Mouse (Mus musculus): ENCODE data around the gene Thrap3. TPM values are rescaled to one million over a fixed set of nuclear protein-coding genes. Genes with fewer than 3 reads are reported as not detected.

The Thrap3 gene
- total RNA-seq, 2 experiments from 2014 or later: 133 to 154 TPM

Other genes starting within 250 kb of the Thrap3 start
- gene Csf3r, start 178.2 kb downstream of the Thrap3 start, total RNA-seq (2021): 1 to 10 TPM; 5.2 to 7.1 TPM
- gene Mrps15, start 155.8 kb downstream of the Thrap3 start, total RNA-seq (2021): 10 to 100 TPM; 44.7 to 49.7 TPM
- gene Oscp1, start 144.2 kb downstream of the Thrap3 start, total RNA-seq (2021): 10 to 100 TPM; 47.4 to 49.7 TPM
- 10 to 100 TPM; 14.7 to 17.6 TPM for gene Lsm10, start 106.1 kb downstream of the Thrap3 start, total RNA-seq (2021)
- 10 to 100 TPM; 23.7 to 26.1 TPM for gene Stk40, start 98.8 kb downstream of the Thrap3 start, total RNA-seq (2021)
- 1 to 10 TPM; 2.8 to 3.1 TPM for gene Eva1b, start 55.0 kb downstream of the Thrap3 start, total RNA-seq (2021)
- gene Sh3d21, start 39.3 kb downstream of the Thrap3 start, total RNA-seq (2021): 1 to 10 TPM in 1 of 2 experiments, under 1 TPM in 1; 0.62 to 1.0 TPM
- gene Map7d1, start 53.6 kb upstream of the Thrap3 start, total RNA-seq (2021): 100 to 1,000 TPM; 242 to 265 TPM
- gene Trappc3, start 59.6 kb upstream of the Thrap3 start, total RNA-seq (2021): 10 to 100 TPM; 84.7 to 84.9 TPM
- 1 to 10 TPM; 1.2 to 1.5 TPM for gene Col8a2, start 84.0 kb upstream of the Thrap3 start, total RNA-seq (2021)
- gene Adprhl2, start 118.9 kb upstream of the Thrap3 start, total RNA-seq (2021): 10 to 100 TPM; 29.1 to 31.3 TPM
- gene Tekt2, start 122.9 kb upstream of the Thrap3 start, total RNA-seq (2021): 1 to 10 TPM in 1 of 2 experiments, under 1 TPM in 1; 0.94 to 2.0 TPM
- gene Ago3, start 226.8 kb upstream of the Thrap3 start, total RNA-seq (2021): 10 to 100 TPM; 32.7 to 42.4 TPM

Data from layer of hippocampus, postnatal 25 days (tissue).